Mouse (Mus musculus): ENCODE measurements around the gene Hikeshi. TPM values are rescaled to one million over a fixed set of nuclear protein-coding genes. Genes with fewer than 3 reads are reported as not detected.
A peak's percentile ranks its signal among the peaks of the same experiment; 100 is the strongest.

The Hikeshi gene
- total and polyA plus RNA-seq, 3 experiments: 66.6 to 126 (median 67.5) TPM

- Histone ChIP-seq H3K27ac (ENCODE audit: insufficient read depth, low read depth) (no peak overlapping the region), H3K9me3 (replicated peaks; ENCODE audit: low read length) (no peaks in the 10 kb centered on the region), H3K9ac (ENCODE audit: insufficient read depth, low read depth) (no peak overlapping the region), H3K4me3 (replicated peaks in 1 of 3; ENCODE audit: low read depth in 2 of 3, low read length in 2 of 3, poor library complexity in 1 of 3) (no peak overlapping the region), H3K4me1 (ENCODE audit: control insufficient read depth in 1 of 2, insufficient read depth in 2 of 2) (no peaks in the 10 kb centered on the region), H3K36me3 (replicated peaks in 1 of 2; ENCODE audit: control insufficient read depth in 1 of 2, insufficient read depth in 1 of 2, low read length in 1 of 2) (no peaks in the 10 kb centered on the region), H3K4me2 (ENCODE audit: insufficient read depth, low read depth, poor library complexity, severe bottlenecking) (no peak overlapping the region), H3K27me3 (replicated peaks) (no peaks in the 10 kb centered on the region), H3K79me2 (replicated peaks; ENCODE audit: control insufficient read depth, extremely low read depth, insufficient read depth, poor library complexity, severe bottlenecking) (no peaks in the 10 kb centered on the region)
- dilution Hi-C loops (cut with MboI; ENCODE audit: extremely low pct_ligation_motif_present, extremely low pct_unique_long_range_greater_than_20kb, low sequenced_read_pairs): no loop called here
- in situ Hi-C loops (cut with MboI; ENCODE audit: low pct_ligation_motif_present, low pct_unique_long_range_greater_than_20kb, low sequenced_read_pairs): no loop called here
- TF ChIP-seq CTCF (conservative IDR thresholded peaks at IDR 0.05 in 1 of 2, IDR thresholded peaks at IDR 0.05 in 1 of 2; ENCODE audit: low read depth in 2 of 2, low read length in 2 of 2) (peak; percentile 87 to 96), ETS1 (conservative IDR thresholded peaks at IDR 0.05; ENCODE audit: low read depth, low read length) (no peak), PAX5 (IDR thresholded peaks at IDR 0.05; ENCODE audit: low read length) (no peak), TCF12 (IDR thresholded peaks at IDR 0.05; ENCODE audit: low read depth, low read length) (no peak), RAD21 (IDR thresholded peaks at IDR 0.05; ENCODE audit: low read depth, low read length) (peak; percentile 55), JUN (IDR thresholded peaks at IDR 0.05; ENCODE audit: insufficient read depth, low read depth, low read length) (no peak), IRF4 (IDR thresholded peaks at IDR 0.05; ENCODE audit: low read depth, low read length) (0 out of 2 replicates have a peak, but pooled peaks have one; percentile 8), SMC3 (IDR thresholded peaks at IDR 0.05; ENCODE audit: low read depth, low read length) (peak; percentile 74), ZC3H11A (IDR thresholded peaks at IDR 0.05; ENCODE audit: low read depth, low read length) (no peak), NELFE (IDR thresholded peaks at IDR 0.05; ENCODE audit: low read depth, low read length) (no peak; the same call in 1 of the 2 replicates)
- peak; percentile 73 for DNase-seq (ENCODE audit: extremely low read depth)
These were observed 33.1 kb downstream of the Hikeshi start for GRCm38 (mm10) chr7:89907950-89908349.

DNA sequence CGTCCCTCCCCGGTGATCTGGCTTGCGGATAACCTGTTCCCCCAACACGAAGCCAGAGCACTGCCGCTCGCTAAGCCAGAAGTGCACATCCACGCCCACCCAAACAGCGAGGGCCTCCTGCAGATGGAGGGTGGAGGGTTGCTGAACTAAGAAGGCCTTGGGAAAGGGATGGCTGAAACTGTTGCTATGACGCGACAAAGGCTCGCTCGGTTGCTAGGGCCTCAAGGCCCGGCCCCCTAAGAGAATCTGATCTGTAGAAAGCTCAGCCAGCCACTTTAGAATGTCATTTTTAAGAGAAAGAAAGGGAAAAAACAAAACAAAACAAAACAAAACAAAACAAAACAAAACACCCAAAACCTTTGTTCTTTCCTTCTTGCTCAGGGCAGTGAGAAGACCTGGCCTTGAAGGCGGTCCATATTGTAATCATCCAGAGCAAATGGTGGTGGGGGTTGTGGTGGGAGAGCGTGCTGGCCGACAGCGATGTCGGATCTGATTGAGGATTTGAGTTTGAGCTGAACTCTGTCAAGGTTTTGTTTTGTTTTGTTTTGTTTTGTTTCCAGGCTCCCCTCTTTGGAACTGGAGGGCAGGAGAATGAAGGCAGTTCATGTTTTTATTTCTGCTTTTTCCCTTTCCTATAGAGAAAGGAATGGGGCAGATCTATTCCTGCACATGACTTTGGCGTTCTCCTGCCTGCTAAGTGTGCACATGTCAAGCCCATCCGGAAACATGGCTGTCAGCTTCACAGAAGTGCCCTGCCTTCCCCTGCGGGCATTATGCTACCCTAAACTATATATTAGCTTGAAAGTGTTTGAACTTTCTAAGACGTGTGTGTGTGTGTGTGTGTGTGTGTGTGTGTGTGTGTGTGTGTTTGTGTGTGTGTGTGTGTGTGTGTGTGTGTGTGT is 37.3 kb downstream of the Hikeshi start, which contains the start of gene Ccdc81:
Gene Ccdc81, minus strand, starts transcription at position 188 of the 902 bp plus-strand sequence.
- no peaks in the 10 kb centered on the region for H3K9me3 ChIP-seq (replicated peaks; ENCODE audit: low read length)
- H3K79me2 ChIP-seq (replicated peaks; ENCODE audit: control insufficient read depth, extremely low read depth, insufficient read depth, poor library complexity, severe bottlenecking): no peaks in the 10 kb centered on the region
- no peak within 1 kb of the TSS for H3K4me2 ChIP-seq (ENCODE audit: insufficient read depth, low read depth, poor library complexity, severe bottlenecking)
- dilution Hi-C loops (cut with MboI; ENCODE audit: extremely low pct_ligation_motif_present, extremely low pct_unique_long_range_greater_than_20kb, low sequenced_read_pairs): no loop called here
- no peak within 1 kb of the TSS for H3K27ac ChIP-seq (ENCODE audit: insufficient read depth, low read depth)
- TF ChIP-seq SMC3 (IDR thresholded peaks at IDR 0.05; ENCODE audit: low read depth, low read length) (no peak), E2F4 (IDR thresholded peaks at IDR 0.05; ENCODE audit: insufficient replicate concordance, low read depth, low read length) (no peak), PAX5 (IDR thresholded peaks at IDR 0.05; ENCODE audit: low read length) (no peak), TBP (conservative IDR thresholded peaks at IDR 0.05; ENCODE audit: low read depth, low read length) (no peak), NELFE (IDR thresholded peaks at IDR 0.05; ENCODE audit: low read depth, low read length) (no peak), RAD21 (IDR thresholded peaks at IDR 0.05; ENCODE audit: low read depth, low read length) (no peak), GABPA (IDR thresholded peaks at IDR 0.05; ENCODE audit: insufficient replicate concordance, low read depth, low read length) (no peak), TCF12 (IDR thresholded peaks at IDR 0.05; ENCODE audit: low read depth, low read length) (no peak), HCFC1 (IDR thresholded peaks at IDR 0.05; ENCODE audit: low read depth, low read length) (no peak), ZC3H11A (IDR thresholded peaks at IDR 0.05; ENCODE audit: low read depth, low read length) (no peak), KAT2A (IDR thresholded peaks at IDR 0.05; ENCODE audit: insufficient replicate concordance, low read length) (no peak)
- H3K4me1 ChIP-seq (ENCODE audit: control insufficient read depth in 1 of 2, insufficient read depth in 2 of 2): no peaks in the 10 kb centered on the region
- in situ Hi-C loops (cut with MboI; ENCODE audit: low pct_ligation_motif_present, low pct_unique_long_range_greater_than_20kb, low sequenced_read_pairs): no loop called here
- no peaks in the 10 kb centered on the region for H3K36me3 ChIP-seq (replicated peaks in 1 of 2; ENCODE audit: control insufficient read depth in 1 of 2, insufficient read depth in 1 of 2, low read length in 1 of 2)
- no peak within 1 kb of the TSS for H3K9ac ChIP-seq (ENCODE audit: insufficient read depth, low read depth)
- no peak within 1 kb of the TSS for H3K4me3 ChIP-seq (replicated peaks in 1 of 3; ENCODE audit: low read depth in 2 of 3, low read length in 2 of 3, poor library complexity in 1 of 3)
- DNase-seq (ENCODE audit: extremely low read depth): no peak
- H3K27me3 ChIP-seq (replicated peaks): no peaks in the 10 kb centered on the region

All from CH12.LX (cell line).